Mouse (Mus musculus) adrenal gland, postnatal 10 days (tissue): Measurements from ENCODE around the gene Cd37. TPM values are rescaled to one million over a fixed set of nuclear protein-coding genes. Genes with fewer than 3 reads are reported as not detected.
A peak's percentile ranks its signal among the peaks of the same experiment; 100 is the strongest.

ENCODE experiments used
- DNase-seq: peaks from one replicate; pipeline ENCODE4 v3.0.0; 2021; ENCODE audit warnings: mixed read lengths
- total RNA-seq, 2 experiments: library from RNA; stranded (reverse); gene quantifications; 2 replicates each; pipeline ENCODE4 v1.2.3; 2021

Gene Cd37
- total RNA-seq, 2 experiments from 2014 or later: 13.9 to 17.6 TPM

- DNase-seq: peak; percentile 43
These were observed 3.9 kb downstream of the Cd37 start for GRCm38 (mm10) chr7:45234922-45235571.

GRCm38 (mm10) chr7:45234333-45234841 is 4.5 kb downstream of the Cd37 start:
- DNase-seq: no peak

- peak; percentile 22 for DNase-seq
These were observed 5.2 kb downstream of the Cd37 start for GRCm38 (mm10) chr7:45233580-45234332.

- no peak for DNase-seq
These were observed 6.0 kb downstream of the Cd37 start for GRCm38 (mm10) chr7:45232716-45233465.

- no peak for DNase-seq
These were observed 7.0 kb downstream of the Cd37 start for GRCm38 (mm10) chr7:45231941-45232340.

GRCm38 (mm10) chr7:45231192-45231591 is 7.7 kb downstream of the Cd37 start:
- no peak for DNase-seq

- no peak for DNase-seq
These were observed 9.3 kb downstream of the Cd37 start for GRCm38 (mm10) chr7:45229459-45230203.

- no peak for DNase-seq
These were observed 9.9 kb downstream of the Cd37 start for GRCm38 (mm10) chr7:45229046-45229445.

- DNase-seq: no peak
These were observed 10.4 kb downstream of the Cd37 start for GRCm38 (mm10) chr7:45228548-45228947.

GRCm38 (mm10) chr7:45226421-45226820 is 12.5 kb downstream of the Cd37 start:
- no peak for DNase-seq

- DNase-seq: no peak
These were observed 14.1 kb downstream of the Cd37 start for GRCm38 (mm10) chr7:45224826-45225225.

- no peak for DNase-seq
These were observed 17.2 kb downstream of the Cd37 start for GRCm38 (mm10) chr7:45221680-45222079.

GRCm38 (mm10) chr7:45216442-45217183 is 22.3 kb downstream of the Cd37 start:
- peak; percentile 78 for DNase-seq

- peak; percentile 73 for DNase-seq
These were observed 23.1 kb downstream of the Cd37 start, which contains the start of gene Tead2 for GRCm38 (mm10) chr7:45215673-45216441. Gene Tead2, plus strand, starts transcription at chr7:45215753.

GRCm38 (mm10) chr7:45213708-45214107 is 25.2 kb downstream of the Cd37 start:
- no peak for DNase-seq

- no peak for DNase-seq
These were observed 26.6 kb downstream of the Cd37 start for GRCm38 (mm10) chr7:45212356-45212755.

GRCm38 (mm10) chr7:45211851-45212251 is 27.1 kb downstream of the Cd37 start, which contains the start of gene Dkkl1:
Gene Dkkl1, minus strand, starts transcription at chr7:45212147.
- no peak for DNase-seq

GRCm38 (mm10) chr7:45211070-45211469 is 27.8 kb downstream of the Cd37 start:
- DNase-seq: no peak

GRCm38 (mm10) chr7:45208260-45208659 is 30.7 kb downstream of the Cd37 start:
- no peak for DNase-seq
